In the genomic region with DNA sequence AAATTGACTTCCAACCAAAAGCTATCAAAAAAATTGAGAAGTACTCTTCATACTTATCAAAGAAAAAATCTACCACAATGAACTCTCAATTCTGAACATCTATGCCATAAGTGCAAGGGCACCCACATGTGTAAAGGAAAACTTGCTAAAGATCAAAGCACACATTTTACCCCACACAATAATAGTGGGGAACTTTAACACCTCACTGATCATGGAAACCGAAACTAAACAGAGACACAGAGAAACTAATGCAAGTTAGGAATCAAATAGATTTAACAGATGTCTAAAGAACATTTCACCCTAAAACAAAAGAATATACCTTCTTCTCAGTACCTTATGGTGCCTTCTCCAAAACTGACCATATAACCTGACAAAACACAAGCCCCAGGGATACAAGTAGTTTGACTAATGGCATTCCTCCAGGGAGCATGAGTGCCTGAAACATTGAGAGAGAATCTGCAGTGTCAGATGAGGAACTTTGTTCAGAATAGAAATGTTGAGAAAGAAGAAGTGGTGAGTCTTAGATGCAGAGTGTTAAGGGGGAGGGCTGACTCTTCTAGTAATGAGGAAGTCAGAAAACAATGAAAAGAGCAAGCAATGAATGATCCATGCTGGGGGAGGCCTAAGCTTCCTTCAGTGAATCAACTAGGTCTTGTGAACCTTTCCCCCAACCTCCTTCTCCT, we compare ENCODE assay signal across 15 mouse cellular contexts. TPM values are rescaled to one million over a fixed set of nuclear protein-coding genes. Genes with fewer than 3 reads are reported as not detected.
A peak's percentile ranks its signal among the peaks of the same experiment; 100 is the strongest.
DNase-seq lines count a peak whose midpoint lies in the region; ATAC-seq and TF ChIP-seq lines count a peak whose summit lies in the region.
"Had no signal": no experiment of that assay in that cellular context is flagged by ENCODE, and none has a peak within 500 bp of the region (broad histone marks: within the 10 kb centered on the region; RNA-seq: fewer than 3 reads in every experiment).

No protein-coding gene starts in this region.

- TF ChIP-seq EP300 in CH12.LX (IDR thresholded peaks at IDR 0.05; ENCODE audit: low read length), result peak; percentile 61
- 0 out of 2 replicates have a peak, but pooled peaks have one; percentile 22 for TF ChIP-seq EP300 in liver, postnatal 0 days (IDR thresholded peaks at IDR 0.05; ENCODE audit: low read depth)

- no peak overlapping the region for H3K4me3 ChIP-seq in kidney, postnatal 0 days (replicated peaks; ENCODE audit: low read depth, low read length)
- H3K4me3 ChIP-seq in kidney, embryonic 15.5 days (replicated peaks), result no peak overlapping the region
- peak overlapping the region in 2 of 3 experiments; percentile 34 to 41 for H3K4me3 ChIP-seq in CH12.LX (replicated peaks in 1 of 3; ENCODE audit: low read depth in 2 of 3, low read length in 2 of 3, poor library complexity in 1 of 3)
- no peak overlapping the region for H3K4me3 ChIP-seq in liver, postnatal 0 days (ENCODE audit: low read depth, low read length)
- H3K4me3 ChIP-seq: hindbrain, embryonic 15.5 days; limb, embryonic 13.5 days had no signal

- no peak for TF ChIP-seq POLR2A in CH12.LX (IDR thresholded peaks at IDR 0.05; ENCODE audit: low read depth, low read length)

- H3K27ac ChIP-seq in kidney, postnatal 0 days, result no peak overlapping the region
- H3K27ac ChIP-seq in kidney, embryonic 15.5 days, result no peak overlapping the region
- H3K27ac ChIP-seq in CH12.LX (ENCODE audit: insufficient read depth, low read depth), result peak overlapping the region; percentile 78
- H3K27ac ChIP-seq in liver, postnatal 0 days (ENCODE audit: low read depth), result peak overlapping the region; percentile 49; the same call in 1 of the 2 replicates
- H3K27ac ChIP-seq: hindbrain, embryonic 15.5 days; limb, embryonic 13.5 days; stomach, postnatal 0 days had no signal

- no peaks in the 10 kb centered on the region for H3K79me2 ChIP-seq in CH12.LX (replicated peaks; ENCODE audit: control insufficient read depth, extremely low read depth, insufficient read depth, poor library complexity, severe bottlenecking)

- no peak overlapping the region for H3K9ac ChIP-seq in kidney, postnatal 0 days (ENCODE audit: low read depth, low read length)
- H3K9ac ChIP-seq in kidney, embryonic 15.5 days, result no peak overlapping the region
- H3K9ac ChIP-seq in CH12.LX (ENCODE audit: insufficient read depth, low read depth), result peak overlapping the region; percentile 63; the same call in 1 of the 2 replicates
- H3K9ac ChIP-seq in liver, postnatal 0 days (replicated peaks), result no peak overlapping the region
- H3K9ac ChIP-seq: hindbrain, embryonic 15.5 days; limb, embryonic 13.5 days had no signal

- H3K4me2 ChIP-seq in kidney, postnatal 0 days (ENCODE audit: low read length), result no peak overlapping the region
- no peak overlapping the region for H3K4me2 ChIP-seq in kidney, embryonic 15.5 days
- peak overlapping the region; percentile 67; the same call in 1 of the 2 replicates for H3K4me2 ChIP-seq in CH12.LX (ENCODE audit: insufficient read depth, low read depth, poor library complexity, severe bottlenecking)
- no peak overlapping the region for H3K4me2 ChIP-seq in liver, postnatal 0 days (ENCODE audit: low read depth, low read length)
- H3K4me2 ChIP-seq: hindbrain, embryonic 15.5 days; limb, embryonic 13.5 days had no signal

- TF ChIP-seq CTCF in kidney, postnatal 0 days (IDR thresholded peaks at IDR 0.05; ENCODE audit: low read depth), result no peak
- no peak for TF ChIP-seq CTCF in CH12.LX (conservative IDR thresholded peaks at IDR 0.05 in 1 of 2, IDR thresholded peaks at IDR 0.05 in 1 of 2; ENCODE audit: low read depth in 2 of 2, low read length in 2 of 2)
- TF ChIP-seq CTCF in liver, postnatal 0 days (IDR thresholded peaks at IDR 0.05; ENCODE audit: low read depth), result no peak

- no peaks in the 10 kb centered on the region for H3K27me3 ChIP-seq in kidney, postnatal 0 days (ENCODE audit: insufficient read depth, low read length)
- no peaks in the 10 kb centered on the region for H3K27me3 ChIP-seq in kidney, embryonic 15.5 days
- no peaks in the 10 kb centered on the region for H3K27me3 ChIP-seq in CH12.LX (replicated peaks)
- H3K27me3 ChIP-seq in liver, postnatal 0 days (ENCODE audit: insufficient read depth, low read length), result no peaks in the 10 kb centered on the region
- H3K27me3 ChIP-seq: hindbrain, embryonic 15.5 days; limb, embryonic 13.5 days had no signal

- TF ChIP-seq RAD21 in CH12.LX (IDR thresholded peaks at IDR 0.05; ENCODE audit: low read depth, low read length), result no peak; the same call in 1 of the 2 replicates

- dilution Hi-C loops in CH12.LX (cut with MboI; ENCODE audit: extremely low pct_ligation_motif_present, extremely low pct_unique_long_range_greater_than_20kb, low sequenced_read_pairs), result no loop called here

- 66% methylated on average over 1 of the region's 1 CpGs for WGBS in kidney, postnatal 0 days
- WGBS in kidney, embryonic 15.5 days, result 81% methylated on average over 1 of the region's 1 CpGs
- WGBS in liver, postnatal 0 days (ENCODE audit: insufficient replicate concordance), result 33% methylated on average over 1 of the region's 1 CpGs

- H3K9me3 ChIP-seq in kidney, postnatal 0 days (replicated peaks; ENCODE audit: low read length), result no peaks in the 10 kb centered on the region
- no peaks in the 10 kb centered on the region for H3K9me3 ChIP-seq in kidney, embryonic 15.5 days (replicated peaks)
- H3K9me3 ChIP-seq in CH12.LX (replicated peaks; ENCODE audit: low read length), result no peaks in the 10 kb centered on the region
- no peaks in the 10 kb centered on the region for H3K9me3 ChIP-seq in liver, postnatal 0 days (ENCODE audit: low read length)
- H3K9me3 ChIP-seq: hindbrain, embryonic 15.5 days; limb, embryonic 13.5 days had no signal

- ATAC-seq in kidney, postnatal 0 days (replicated peaks; ENCODE audit: low FRiP score, low read depth), result no peak
- no peak for ATAC-seq in kidney, embryonic 15.5 days (replicated peaks; ENCODE audit: low FRiP score)
- peak; percentile 71 for ATAC-seq in liver, postnatal 0 days
- ATAC-seq: forebrain, embryonic 16.5 days had no signal

- no peaks in the 10 kb centered on the region for H3K4me1 ChIP-seq in kidney, postnatal 0 days (replicated peaks; ENCODE audit: insufficient read depth, low read length)
- no peaks in the 10 kb centered on the region for H3K4me1 ChIP-seq in kidney, embryonic 15.5 days
- peaks cover 12 to 54% of the 10 kb centered on the region in 2 experiments for H3K4me1 ChIP-seq in CH12.LX (ENCODE audit: control insufficient read depth in 1 of 2, insufficient read depth in 2 of 2)
- 0 out of 2 replicates have a peak, but pooled peaks cover 2% of the 10 kb centered on the region for H3K4me1 ChIP-seq in liver, postnatal 0 days (ENCODE audit: insufficient read depth)
- H3K4me1 ChIP-seq: hindbrain, embryonic 15.5 days; limb, embryonic 13.5 days had no signal

- H3K36me3 ChIP-seq in kidney, postnatal 0 days (ENCODE audit: insufficient read depth, low read length), result no peaks in the 10 kb centered on the region
- no peaks in the 10 kb centered on the region for H3K36me3 ChIP-seq in kidney, embryonic 15.5 days
- peaks cover 0 to 2% of the 10 kb centered on the region in 2 experiments for H3K36me3 ChIP-seq in CH12.LX (replicated peaks in 1 of 2; ENCODE audit: control insufficient read depth in 1 of 2, insufficient read depth in 1 of 2, low read length in 1 of 2)
- no peaks in the 10 kb centered on the region for H3K36me3 ChIP-seq in liver, postnatal 0 days (replicated peaks; ENCODE audit: insufficient read depth, low read length)
- H3K36me3 ChIP-seq: hindbrain, embryonic 15.5 days; limb, embryonic 13.5 days had no signal

- in situ Hi-C loops in CH12.LX (cut with MboI; ENCODE audit: low pct_ligation_motif_present, low pct_unique_long_range_greater_than_20kb, low sequenced_read_pairs), result no loop called here

- DNase-seq in kidney, postnatal 0 days (ENCODE audit: low spot score), result peak; percentile 5
- DNase-seq in 416B (ENCODE audit: low read depth), result peak; percentile 74
- peak; percentile 87 for DNase-seq in CH12.LX (ENCODE audit: extremely low read depth)
- no peak for DNase-seq in liver, postnatal 0 days
- DNase-seq in gastrocnemius, adult 8-10 months (ENCODE audit: low spot score in 2 of 2), result no peak
- DNase-seq in adrenal gland, postnatal 10 days, result no peak
- DNase-seq in adrenal gland, postnatal 14 days, result no peak
- DNase-seq: cerebellum, adult 11 months had no signal

TF ChIP-seq in CH12.LX, 34 proteins besides CTCF, POLR2A, EP300 and RAD21 (continues in another document):
- TF ChIP-seq IRF4 (IDR thresholded peaks at IDR 0.05; ENCODE audit: low read depth, low read length), result peak; percentile 53; the same call in 1 of the 2 replicates

RNA-seq across cellular contexts. Expression of a gene that starts 26.7 kb away (rescaled TPM):
- 0.91 TPM in 1 of 2 replicates, not detected in the other for polyA plus RNA-seq in kidney, postnatal 0 days (2015; fragmentation: Nextera tagmentation; extraction: Ambion mirVana)
- 0.12 TPM in 1 of 2 replicates, not detected in the other for polyA plus RNA-seq in kidney, embryonic 15.5 days (2015; fragmentation: Nextera tagmentation; extraction: Ambion mirVana)
- total RNA-seq in CH12.LX (2012; rRNA removed) (3.4 and 3.8 TPM in 2 replicates), CH12.LX (2014; rRNA removed) (14.5 and 15.3 TPM in 2 replicates)
- 1.0 and 2.7 TPM in 2 replicates for polyA plus RNA-seq in CH12.LX (2012; ENCODE audit: insufficient read length, low read depth)
- polyA plus RNA-seq in liver, postnatal 0 days (2015; fragmentation: Nextera tagmentation; extraction: Ambion mirVana), result 0.25 and 4.0 TPM in 2 replicates
- total RNA-seq in gastrocnemius, adult 8-10 months (2022), result not detected
- total RNA-seq in adrenal gland, postnatal 10 days (2021), result 1 to 10 TPM in 1 of 2 experiments, under 1 TPM in 1; 0.63 to 1.0 TPM
- 0.45 and 1.3 TPM in 2 replicates for total RNA-seq in adrenal gland, postnatal 14 days (2021)
- total RNA-seq: ES-E14 had no signal
- polyA plus RNA-seq: embryonic facial prominence, embryonic 11.5 days; forebrain, embryonic 16.5 days; hindbrain, embryonic 15.5 days; stomach, postnatal 0 days had no signal

RNA-seq across cellular contexts. Expression of a gene that starts 26.7 kb away (rescaled TPM):
- polyA plus RNA-seq in kidney, postnatal 0 days (2015; fragmentation: Nextera tagmentation; extraction: Ambion mirVana), result 0.83 and 1.5 TPM in 2 replicates
- polyA plus RNA-seq in kidney, embryonic 15.5 days (2015; fragmentation: Nextera tagmentation; extraction: Ambion mirVana), result 0.69 and 1.1 TPM in 2 replicates
- total RNA-seq in CH12.LX (2012; rRNA removed) (1.3 and 1.7 TPM in 2 replicates), CH12.LX (2014; rRNA removed) (3.1 and 6.1 TPM in 2 replicates)
- polyA plus RNA-seq in CH12.LX (2012; ENCODE audit: insufficient read length, low read depth), result 13.0 and 19.4 TPM in 2 replicates
- 4.0 and 4.4 TPM in 2 replicates for polyA plus RNA-seq in liver, postnatal 0 days (2015; fragmentation: Nextera tagmentation; extraction: Ambion mirVana)
- under 1 TPM; 0.34 to 0.91 (median 0.54) TPM for total RNA-seq in gastrocnemius, adult 8-10 months (2022)
- total RNA-seq in adrenal gland, postnatal 10 days (2021), result 1 to 10 TPM in 1 of 2 experiments, under 1 TPM in 1; 0.64 to 1.4 TPM
- total RNA-seq in adrenal gland, postnatal 14 days (2021), result 0.93 and 2.5 TPM in 2 replicates
- polyA plus RNA-seq: embryonic facial prominence, embryonic 11.5 days; forebrain, embryonic 16.5 days had no signal

RNA-seq across cellular contexts. Expression of a gene that starts 37.0 kb away (rescaled TPM):
- polyA plus RNA-seq in kidney, postnatal 0 days (2015; fragmentation: Nextera tagmentation; extraction: Ambion mirVana), result 3.0 and 5.3 TPM in 2 replicates
- polyA plus RNA-seq in kidney, embryonic 15.5 days (2015; fragmentation: Nextera tagmentation; extraction: Ambion mirVana), result 2.8 and 3.5 TPM in 2 replicates
- total RNA-seq in CH12.LX (2012; rRNA removed) (2.8 and 4.1 TPM in 2 replicates), CH12.LX (2014; rRNA removed) (11.3 and 19.2 TPM in 2 replicates)
- 48.0 and 53.3 TPM in 2 replicates for polyA plus RNA-seq in CH12.LX (2012; ENCODE audit: insufficient read length, low read depth)
- 10.2 and 12.1 TPM in 2 replicates for polyA plus RNA-seq in liver, postnatal 0 days (2015; fragmentation: Nextera tagmentation; extraction: Ambion mirVana)
- total RNA-seq in gastrocnemius, adult 8-10 months (2022), result 1 to 10 TPM in 1 of 4 experiments, under 1 TPM in 3; 0.12 to 1.2 (median 0.59) TPM
- 1 to 10 TPM; 1.7 to 3.3 TPM for total RNA-seq in adrenal gland, postnatal 10 days (2021)
- total RNA-seq in adrenal gland, postnatal 14 days (2021), result 1.6 and 2.3 TPM in 2 replicates
- total RNA-seq: ES-E14 had no signal

Comparison
In these comparisons a context has a peak if more than half of its experiments do, and no peak if none do; other contexts are left out.
1. DNase-seq: peak in kidney, postnatal 0 days (single experiment), 416B (single experiment) and CH12.LX (single experiment); none in liver, postnatal 0 days (single experiment), gastrocnemius, adult 8-10 months (0 of 2), adrenal gland, postnatal 10 days (single experiment) and adrenal gland, postnatal 14 days (single experiment).
2. H3K27ac ChIP-seq: peak in CH12.LX (single experiment) and liver, postnatal 0 days (single experiment); none in kidney, postnatal 0 days (single experiment) and kidney, embryonic 15.5 days (single experiment).
3. H3K4me3 ChIP-seq: peak in CH12.LX (2 of 3); none in kidney, postnatal 0 days (single experiment), kidney, embryonic 15.5 days (single experiment) and liver, postnatal 0 days (single experiment).